Mouse (Mus musculus) lung, postnatal 25 days (tissue): ENCODE measurements around the gene Morn3.

Experiments
- DNase-seq: peaks from one replicate; pipeline ENCODE4 v3.0.0; 2022; ENCODE audit warnings: low spot score

Morn3 gene

GRCm38 (mm10) chr5:122990411-122991160 lies 56.2 kb downstream of the Morn3 start:
- peak; percentile 51 for DNase-seq

GRCm38 (mm10) chr5:122989551-122990330 lies 57.1 kb downstream of the Morn3 start, which contains the start of gene Kdm2b:
Gene Kdm2b (minus strand): TSS chr5:122989823.
- DNase-seq = peak; percentile 26

- peak; percentile 66 for DNase-seq
Observed at GRCm38 (mm10) chr5:122989001-122989525, 57.8 kb downstream of the Morn3 start.

- peak; percentile 21 for DNase-seq
Observed at GRCm38 (mm10) chr5:122988021-122988751, 58.6 kb downstream of the Morn3 start.

GRCm38 (mm10) chr5:122987211-122988020 lies 59.4 kb downstream of the Morn3 start:
- no peak for DNase-seq

- no peak for DNase-seq
Observed at GRCm38 (mm10) chr5:122986091-122986493, 60.7 kb downstream of the Morn3 start.
